Mouse (Mus musculus): ENCODE measurements around the gene Lyzl4.

GRCm38 (mm10) chr9:121690200-121690651 lies 48.3 kb upstream of the Lyzl4 start:
- TF ChIP-seq POLR2A (IDR thresholded peaks at IDR 0.05; ENCODE audit: borderline replicate concordance, low read depth, low read length) (no peak), CTCF (IDR thresholded peaks at IDR 0.05; ENCODE audit: low read depth, low read length) (no peak)
